In genomic region chr9:41464057-41464685, GRCm38 (mm10) we compare ENCODE assay signal across 9 mouse cellular contexts.
DNase-seq lines count a peak whose midpoint lies in the region; ATAC-seq and TF ChIP-seq lines count a peak whose summit lies in the region.
"Had no signal": no experiment of that assay in that cellular context is flagged by ENCODE, and none has a peak within 500 bp of the region (broad histone marks: within the 10 kb centered on the region; RNA-seq: fewer than 3 reads in every experiment).

No protein-coding gene starts in this region.

- no peak for TF ChIP-seq POLR2A in heart, adult 2 months (IDR thresholded peaks at IDR 0.05; ENCODE audit: insufficient read depth, low read depth, low read length)

- DNase-seq in brain, adult 2 months (ENCODE audit: low read depth, low spot score): peak; percentile 94
- peak; percentile 51 to 79 for DNase-seq in layer of hippocampus, adult 2 months (ENCODE audit: low spot score in 2 of 2)
- DNase-seq in thymus, adult 18-20 months: no peak
- no peak for DNase-seq in heart, adult 2 months
- DNase-seq in ovary, postnatal 10 days (ENCODE audit: low spot score): no peak

- peak; percentile 28; the same call in 1 of the 2 replicates for ATAC-seq in embryonic facial prominence, embryonic 12.5 days (ENCODE audit: insufficient number of reproducible peaks, insufficient read depth, low FRiP score, low TSS enrichment)
- peak; percentile 88 for ATAC-seq in midbrain, embryonic 15.5 days (replicated peaks)
- no peak for ATAC-seq in erythroblast, adult 5-6 weeks (replicated peaks; ENCODE audit: low FRiP score, poor library complexity, severe bottlenecking)
- ATAC-seq: Patski had no signal

- H3K4me2 ChIP-seq in embryonic facial prominence, embryonic 12.5 days (replicated peaks): no peak overlapping the region
- no peak overlapping the region for H3K4me2 ChIP-seq in midbrain, embryonic 15.5 days

- H3K27me3 ChIP-seq in embryonic facial prominence, embryonic 12.5 days: no peaks in the 10 kb centered on the region
- H3K27me3 ChIP-seq in midbrain, embryonic 15.5 days (replicated peaks): no peaks in the 10 kb centered on the region
- no peaks in the 10 kb centered on the region for H3K27me3 ChIP-seq in heart, adult 2 months (ENCODE audit: control insufficient read depth, insufficient read depth, low read length)
- H3K27me3 ChIP-seq: Patski had no signal

- H3K79me2 ChIP-seq in heart, adult 2 months (replicated peaks; ENCODE audit: control insufficient read depth, insufficient read depth, low read length): no peaks in the 10 kb centered on the region

- no peaks in the 10 kb centered on the region for H3K9me3 ChIP-seq in embryonic facial prominence, embryonic 12.5 days
- no peaks in the 10 kb centered on the region for H3K9me3 ChIP-seq in midbrain, embryonic 15.5 days

- 0 out of 2 replicates have a peak overlapping the region, but pooled peaks have one; percentile 2 for H3K27ac ChIP-seq in embryonic facial prominence, embryonic 12.5 days
- peak overlapping the region; percentile 81 for H3K27ac ChIP-seq in layer of hippocampus, adult 2 months
- H3K27ac ChIP-seq in midbrain, embryonic 15.5 days: peak overlapping the region; percentile 62
- no peak overlapping the region for H3K27ac ChIP-seq in heart, adult 2 months

- no peak overlapping the region for H3K4me3 ChIP-seq in embryonic facial prominence, embryonic 12.5 days
- H3K4me3 ChIP-seq in layer of hippocampus, adult 2 months: no peak overlapping the region
- H3K4me3 ChIP-seq in midbrain, embryonic 15.5 days: no peak overlapping the region
- H3K4me3 ChIP-seq in heart, adult 2 months: no peak overlapping the region

- H3K9ac ChIP-seq in embryonic facial prominence, embryonic 12.5 days: no peak overlapping the region
- H3K9ac ChIP-seq in midbrain, embryonic 15.5 days: no peak overlapping the region
- no peak overlapping the region for H3K9ac ChIP-seq in heart, adult 2 months (ENCODE audit: low read depth, low read length)

- H3K36me3 ChIP-seq in embryonic facial prominence, embryonic 12.5 days: no peaks in the 10 kb centered on the region
- H3K36me3 ChIP-seq in midbrain, embryonic 15.5 days (replicated peaks): no peaks in the 10 kb centered on the region
- H3K36me3 ChIP-seq in heart, adult 2 months (ENCODE audit: control insufficient read depth, insufficient read depth, low read length): peaks cover 5% of the 10 kb centered on the region

- H3K4me1 ChIP-seq in embryonic facial prominence, embryonic 12.5 days: peaks cover 8% of the 10 kb centered on the region; the same call in 1 of the 2 replicates
- peaks cover 12% of the 10 kb centered on the region; the same call in 1 of the 2 replicates for H3K4me1 ChIP-seq in midbrain, embryonic 15.5 days
- peaks cover 6% of the 10 kb centered on the region for H3K4me1 ChIP-seq in heart, adult 2 months (ENCODE audit: control insufficient read depth, insufficient read depth, low read length)

- intact Hi-C loops in heart, adult 2 months (cut with DNase I): loop anchor here (5.0 kb wide), 2 partner anchors 87 to 137 kb away; no protein-coding TSS in a partner anchor

- WGBS in embryonic facial prominence, embryonic 12.5 days: 77% methylated on average over 8 of the region's 8 CpGs
- 38% methylated on average over 8 of the region's 8 CpGs for WGBS in midbrain, embryonic 15.5 days
- 85% methylated on average over 8 of the region's 8 CpGs for WGBS in heart, adult 2 months

- no peak for TF ChIP-seq EP300 in heart, adult 2 months (IDR thresholded peaks at IDR 0.05; ENCODE audit: insufficient read depth, low read depth, low read length)

- no peak for TF ChIP-seq CTCF in layer of hippocampus, adult 2 months (conservative IDR thresholded peaks at IDR 0.05)
- no peak for TF ChIP-seq CTCF in heart, adult 2 months (IDR thresholded peaks at IDR 0.05)

Comparison
In these comparisons a context has a peak if more than half of its experiments do, and no peak if none do; other contexts are left out.
1. DNase-seq: peak in brain, adult 2 months (single experiment) and layer of hippocampus, adult 2 months (2 of 2); none in thymus, adult 18-20 months (0 of 2), heart, adult 2 months (0 of 2) and ovary, postnatal 10 days (single experiment).